Mouse (Mus musculus) cerebellum, postnatal 10 days (tissue): ENCODE data around the gene Foxj3.
A peak's percentile ranks its signal among the peaks of the same experiment; 100 is the strongest.

ENCODE experiments used
- DNase-seq, 2 experiments: peaks; one replicate each; pipeline ENCODE4 v3.0.0; 2021; ENCODE audit warnings: mixed read lengths in 2 of 2

Gene Foxj3

GRCm38 (mm10) chr4:119637946-119638345 is 101.1 kb downstream of the Foxj3 start:
- no peak for DNase-seq

GRCm38 (mm10) chr4:119638656-119639055 is 101.9 kb downstream of the Foxj3 start:
- DNase-seq: no peak

- no peak for DNase-seq
These were observed 105.9 kb downstream of the Foxj3 start for GRCm38 (mm10) chr4:119642666-119643065.

- DNase-seq: no peak
These were observed 120.2 kb downstream of the Foxj3 start for GRCm38 (mm10) chr4:119657011-119657410.

- no peak for DNase-seq
These were observed 121.4 kb downstream of the Foxj3 start for GRCm38 (mm10) chr4:119658246-119658645.

GRCm38 (mm10) chr4:119658731-119659130 is 121.9 kb downstream of the Foxj3 start, which contains the start of gene Guca2b:
Gene Guca2b (minus strand): TSS chr4:119658954.
- no peak for DNase-seq

- no peak for DNase-seq
These were observed 123.2 kb downstream of the Foxj3 start for GRCm38 (mm10) chr4:119660007-119660406.

- no peak for DNase-seq
These were observed 125.3 kb downstream of the Foxj3 start for GRCm38 (mm10) chr4:119662151-119662550.

- no peak for DNase-seq
These were observed 126.2 kb downstream of the Foxj3 start for GRCm38 (mm10) chr4:119662976-119663375.

- no peak for DNase-seq
These were observed 126.7 kb downstream of the Foxj3 start for GRCm38 (mm10) chr4:119663409-119664095.

- DNase-seq: no peak
These were observed 128.4 kb downstream of the Foxj3 start for GRCm38 (mm10) chr4:119665166-119665565.

GRCm38 (mm10) chr4:119666116-119666515 is 129.3 kb downstream of the Foxj3 start:
- DNase-seq: no peak

- DNase-seq: peak; percentile 69 to 78
These were observed 130.7 kb downstream of the Foxj3 start for GRCm38 (mm10) chr4:119667454-119667853.

- no peak for DNase-seq
These were observed 131.4 kb downstream of the Foxj3 start for GRCm38 (mm10) chr4:119668185-119668584.

- no peak for DNase-seq
These were observed 131.8 kb downstream of the Foxj3 start for GRCm38 (mm10) chr4:119668596-119668995.

GRCm38 (mm10) chr4:119669356-119670209 is 132.8 kb downstream of the Foxj3 start:
- no peak for DNase-seq

- DNase-seq: no peak
These were observed 133.4 kb downstream of the Foxj3 start for GRCm38 (mm10) chr4:119670210-119670555.

- peak; percentile 51 to 60 for DNase-seq
These were observed 133.9 kb downstream of the Foxj3 start for GRCm38 (mm10) chr4:119670736-119671135.

- DNase-seq: no peak
These were observed 134.4 kb downstream of the Foxj3 start for GRCm38 (mm10) chr4:119671164-119671563.

GRCm38 (mm10) chr4:119672685-119673084 is 135.9 kb downstream of the Foxj3 start:
- peak in 1 of 2 experiments; percentile 43 for DNase-seq
